Mouse (Mus musculus): Measurements from ENCODE around the gene Lrrc71. TPM values are rescaled to one million over a fixed set of nuclear protein-coding genes. Genes with fewer than 3 reads are reported as not detected.

Lrrc71 gene
- polyA plus RNA-seq, 1 experiment from 2014 or later = 0.32 TPM

DNA sequence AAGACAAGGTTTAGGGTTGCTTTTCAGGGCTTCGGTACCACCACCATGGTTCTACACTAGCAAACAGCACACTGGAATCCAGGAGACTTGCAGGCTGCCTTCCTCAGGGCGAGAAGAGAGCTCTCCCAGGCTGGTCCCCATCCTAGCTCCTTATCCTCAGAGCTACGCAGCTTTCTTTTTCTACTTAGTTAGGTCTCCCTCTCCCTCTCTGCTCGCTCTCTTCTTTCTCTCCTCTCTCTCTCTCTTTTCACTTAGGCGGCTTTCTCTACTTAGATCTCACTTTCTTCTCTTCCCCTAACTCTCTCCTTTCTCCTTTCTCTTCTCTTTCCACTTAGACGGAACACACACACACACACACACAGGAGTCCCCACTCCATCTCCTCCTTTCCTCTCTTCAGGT, 20.0 kb upstream of the Lrrc71 start:
- Histone ChIP-seq H3K9ac (ENCODE audit: low read length) (peak overlapping the region; percentile 73), H3K4me2 (ENCODE audit: low read length) (peak overlapping the region; percentile 70), H3K27ac (replicated peaks in 1 of 2; ENCODE audit: control insufficient read depth in 1 of 2, insufficient read depth in 1 of 2, low read depth in 2 of 2, low read length in 2 of 2) (peak overlapping the region; percentile 67 to 76), H3K36me3 (ENCODE audit: control insufficient read depth, insufficient read depth, low read length) (no peaks in the 10 kb centered on the region), H3K27me3 (ENCODE audit: control insufficient read depth, insufficient read depth, low read length) (peaks cover 20% of the 10 kb centered on the region), H3K4me1 (ENCODE audit: control insufficient read depth in 2 of 2, insufficient read depth in 2 of 2, low read length in 2 of 2) (peaks cover 21 to 30% of the 10 kb centered on the region in 2 experiments), H3K9me3 (ENCODE audit: control insufficient read depth, low read length) (no peaks in the 10 kb centered on the region), H3K4me3 (ENCODE audit: control insufficient read depth in 1 of 2, insufficient read depth in 1 of 2, low read depth in 1 of 2, low read length in 2 of 2) (peak overlapping the region; percentile 49 to 63)
- no peak for ATAC-seq (ENCODE audit: insufficient number of reproducible peaks, insufficient read depth, low FRiP score, low read depth)
- WGBS = 38% methylated on average over 6 of the region's 6 CpGs

DNA sequence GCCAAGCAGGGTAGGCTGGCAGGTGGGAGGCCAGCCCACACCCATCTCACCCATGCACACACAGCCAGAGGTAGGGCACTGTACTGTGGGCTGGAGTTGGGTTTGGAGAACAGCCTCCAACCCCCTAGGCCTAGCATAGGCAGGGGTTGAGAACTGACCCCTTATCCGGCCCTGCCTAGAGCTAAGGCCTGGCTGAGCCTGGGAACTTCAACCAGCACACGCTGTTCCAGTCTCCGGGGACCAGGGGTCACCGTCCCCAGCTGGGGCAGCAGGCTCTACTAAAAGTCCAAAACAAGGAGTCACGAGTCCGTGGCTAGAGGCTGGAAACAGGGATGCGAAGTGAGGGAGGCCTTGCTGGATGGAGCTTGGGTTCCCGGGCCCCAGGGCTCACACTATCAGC, 19.3 kb upstream of the Lrrc71 start:
- H3K9me3 ChIP-seq (ENCODE audit: control insufficient read depth, low read length) = no peaks in the 10 kb centered on the region
- WGBS = 65% methylated on average over 8 of the region's 8 CpGs
- ATAC-seq (ENCODE audit: insufficient number of reproducible peaks, insufficient read depth, low FRiP score, low read depth) = no peak

GRCm38 (mm10) chr3:87766284-87766667, 17.9 kb upstream of the Lrrc71 start:
- peaks cover 25 to 36% of the 10 kb centered on the region in 2 experiments for H3K4me1 ChIP-seq (ENCODE audit: control insufficient read depth in 2 of 2, insufficient read depth in 2 of 2, low read length in 2 of 2)
- no peaks in the 10 kb centered on the region for H3K9me3 ChIP-seq (ENCODE audit: control insufficient read depth, low read length)
- 72% methylated on average over 3 of the region's 3 CpGs for WGBS
- peaks cover 8% of the 10 kb centered on the region for H3K27me3 ChIP-seq (ENCODE audit: control insufficient read depth, insufficient read depth, low read length)
- H3K4me3 ChIP-seq (ENCODE audit: control insufficient read depth in 1 of 2, insufficient read depth in 1 of 2, low read depth in 1 of 2, low read length in 2 of 2) = no peak overlapping the region
- no peak overlapping the region for H3K9ac ChIP-seq (ENCODE audit: low read length)
- no peaks in the 10 kb centered on the region; the same call in 1 of the 2 replicates for H3K36me3 ChIP-seq (ENCODE audit: control insufficient read depth, insufficient read depth, low read length)
- H3K4me2 ChIP-seq (ENCODE audit: low read length) = peak overlapping the region; percentile 60; the same call in 1 of the 2 replicates
- H3K27ac ChIP-seq (replicated peaks in 1 of 2; ENCODE audit: control insufficient read depth in 1 of 2, insufficient read depth in 1 of 2, low read depth in 2 of 2, low read length in 2 of 2) = peak overlapping the region in 1 of 2 experiments; percentile 87; a peak in 1 of 4 replicates
- no peak for ATAC-seq (ENCODE audit: insufficient number of reproducible peaks, insufficient read depth, low FRiP score, low read depth)

More for the DNA sequence above, 19.3 kb upstream of the Lrrc71 start:
- H3K4me1 ChIP-seq (ENCODE audit: control insufficient read depth in 2 of 2, insufficient read depth in 2 of 2, low read length in 2 of 2) = peaks cover 23 to 36% of the 10 kb centered on the region in 2 experiments
- H3K36me3 ChIP-seq (ENCODE audit: control insufficient read depth, insufficient read depth, low read length) = no peaks in the 10 kb centered on the region
- H3K27me3 ChIP-seq (ENCODE audit: control insufficient read depth, insufficient read depth, low read length) = peaks cover 20% of the 10 kb centered on the region
- H3K27ac ChIP-seq (replicated peaks in 1 of 2; ENCODE audit: control insufficient read depth in 1 of 2, insufficient read depth in 1 of 2, low read depth in 2 of 2, low read length in 2 of 2) = peak overlapping the region; percentile 67 to 76; a peak in 3 of 4 replicates
- peak overlapping the region; percentile 49 to 63 for H3K4me3 ChIP-seq (ENCODE audit: control insufficient read depth in 1 of 2, insufficient read depth in 1 of 2, low read depth in 1 of 2, low read length in 2 of 2)
- peak overlapping the region; percentile 70 for H3K4me2 ChIP-seq (ENCODE audit: low read length)
- peak overlapping the region; percentile 73 for H3K9ac ChIP-seq (ENCODE audit: low read length)

DNA sequence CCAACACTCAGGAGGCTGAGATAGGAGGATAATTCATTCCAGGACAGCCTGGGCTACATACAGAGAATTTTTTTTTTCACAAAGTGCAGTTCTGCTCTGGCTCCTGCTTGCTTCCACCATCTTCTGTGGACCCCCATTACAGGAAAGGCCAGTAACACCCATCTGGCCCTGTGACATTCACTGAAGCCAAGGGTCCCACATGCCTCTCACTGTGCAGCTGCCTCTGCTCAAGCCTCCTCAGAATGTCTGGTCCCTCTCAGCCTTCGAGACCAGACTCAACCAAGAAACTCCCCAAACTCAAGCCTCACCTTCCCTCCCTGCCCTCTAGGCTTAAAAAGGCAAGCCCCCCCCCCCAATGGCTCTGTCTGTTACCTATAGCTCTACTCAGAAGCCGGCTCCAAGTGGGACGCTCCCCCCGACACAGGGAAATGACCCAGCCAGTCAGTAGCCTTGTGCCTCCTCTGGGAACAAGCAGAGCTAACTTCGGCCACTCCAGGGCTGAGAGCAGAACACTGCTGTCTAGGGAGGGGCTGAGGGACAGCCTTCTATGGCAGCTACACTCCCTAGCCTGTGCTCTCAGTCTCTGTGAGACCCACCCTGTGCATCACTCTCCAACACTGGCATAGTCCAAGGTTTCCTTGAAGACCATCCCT, 17.3 kb upstream of the Lrrc71 start:
- Histone ChIP-seq H3K4me2 (ENCODE audit: low read length) (peak overlapping the region; percentile 60), H3K4me3 (ENCODE audit: control insufficient read depth in 1 of 2, insufficient read depth in 1 of 2, low read depth in 1 of 2, low read length in 2 of 2) (no peak overlapping the region), H3K9me3 (ENCODE audit: control insufficient read depth, low read length) (no peaks in the 10 kb centered on the region), H3K4me1 (ENCODE audit: control insufficient read depth in 2 of 2, insufficient read depth in 2 of 2, low read length in 2 of 2) (peaks cover 25 to 36% of the 10 kb centered on the region in 2 experiments), H3K9ac (ENCODE audit: low read length) (peak overlapping the region; percentile 44), H3K27me3 (ENCODE audit: control insufficient read depth, insufficient read depth, low read length) (peaks cover 3% of the 10 kb centered on the region), H3K36me3 (ENCODE audit: control insufficient read depth, insufficient read depth, low read length) (no peaks in the 10 kb centered on the region; the same call in 1 of the 2 replicates), H3K27ac (replicated peaks in 1 of 2; ENCODE audit: control insufficient read depth in 1 of 2, insufficient read depth in 1 of 2, low read depth in 2 of 2, low read length in 2 of 2) (peak overlapping the region; percentile 84 to 87)
- ATAC-seq (ENCODE audit: insufficient number of reproducible peaks, insufficient read depth, low FRiP score, low read depth) = no peak
- WGBS = 58% methylated on average over 5 of the region's 5 CpGs

- peak overlapping the region; percentile 84 to 87 for H3K27ac ChIP-seq (replicated peaks in 1 of 2; ENCODE audit: control insufficient read depth in 1 of 2, insufficient read depth in 1 of 2, low read depth in 2 of 2, low read length in 2 of 2)
- ATAC-seq (ENCODE audit: insufficient number of reproducible peaks, insufficient read depth, low FRiP score, low read depth) = peak; percentile 41
- H3K4me2 ChIP-seq (ENCODE audit: low read length) = peak overlapping the region; percentile 60
- no peaks in the 10 kb centered on the region for H3K9me3 ChIP-seq (ENCODE audit: control insufficient read depth, low read length)
- peak overlapping the region; percentile 44 for H3K9ac ChIP-seq (ENCODE audit: low read length)
- no peaks in the 10 kb centered on the region; the same call in 1 of the 2 replicates for H3K36me3 ChIP-seq (ENCODE audit: control insufficient read depth, insufficient read depth, low read length)
- H3K4me3 ChIP-seq (ENCODE audit: control insufficient read depth in 1 of 2, insufficient read depth in 1 of 2, low read depth in 1 of 2, low read length in 2 of 2) = peak overlapping the region; percentile 11 to 14; a peak in 3 of 4 replicates
- H3K27me3 ChIP-seq (ENCODE audit: control insufficient read depth, insufficient read depth, low read length) = no peaks in the 10 kb centered on the region; the same call in 1 of the 2 replicates
- H3K4me1 ChIP-seq (ENCODE audit: control insufficient read depth in 2 of 2, insufficient read depth in 2 of 2, low read length in 2 of 2) = peaks cover 25 to 36% of the 10 kb centered on the region in 2 experiments
- 16% methylated on average over 10 of the region's 10 CpGs for WGBS
These were observed 16.7 kb upstream of the Lrrc71 start for GRCm38 (mm10) chr3:87765091-87765490.

- ATAC-seq (ENCODE audit: insufficient number of reproducible peaks, insufficient read depth, low FRiP score, low read depth) = no peak
- Histone ChIP-seq H3K9me3 (ENCODE audit: control insufficient read depth, low read length) (no peaks in the 10 kb centered on the region), H3K27ac (replicated peaks in 1 of 2; ENCODE audit: control insufficient read depth in 1 of 2, insufficient read depth in 1 of 2, low read depth in 2 of 2, low read length in 2 of 2) (peak overlapping the region; percentile 84 to 87), H3K4me1 (ENCODE audit: control insufficient read depth in 2 of 2, insufficient read depth in 2 of 2, low read length in 2 of 2) (peaks cover 25 to 36% of the 10 kb centered on the region in 2 experiments), H3K9ac (ENCODE audit: low read length) (peak overlapping the region; percentile 54), H3K27me3 (ENCODE audit: control insufficient read depth, insufficient read depth, low read length) (no peaks in the 10 kb centered on the region; the same call in 1 of the 2 replicates), H3K4me3 (ENCODE audit: control insufficient read depth in 1 of 2, insufficient read depth in 1 of 2, low read depth in 1 of 2, low read length in 2 of 2) (peak overlapping the region; percentile 11 to 14), H3K4me2 (ENCODE audit: low read length) (peak overlapping the region; percentile 60), H3K36me3 (ENCODE audit: control insufficient read depth, insufficient read depth, low read length) (peaks cover under 1% of the 10 kb centered on the region; the same call in 1 of the 2 replicates)
- 21% methylated on average over 10 of the region's 10 CpGs for WGBS
These were observed 16.1 kb upstream of the Lrrc71 start for GRCm38 (mm10) chr3:87764506-87764905.

- ATAC-seq (ENCODE audit: insufficient number of reproducible peaks, insufficient read depth, low FRiP score, low read depth) = peak; percentile 58
- peak overlapping the region; percentile 11 to 19; a peak in 2 of 4 replicates for H3K4me3 ChIP-seq (ENCODE audit: control insufficient read depth in 1 of 2, insufficient read depth in 1 of 2, low read depth in 1 of 2, low read length in 2 of 2)
- H3K9ac ChIP-seq (ENCODE audit: low read length) = peak overlapping the region; percentile 54
- no peaks in the 10 kb centered on the region for H3K9me3 ChIP-seq (ENCODE audit: control insufficient read depth, low read length)
- 19% methylated on average over 15 of the region's 15 CpGs for WGBS
- peaks cover 6% of the 10 kb centered on the region; the same call in 1 of the 2 replicates for H3K36me3 ChIP-seq (ENCODE audit: control insufficient read depth, insufficient read depth, low read length)
- H3K27ac ChIP-seq (replicated peaks in 1 of 2; ENCODE audit: control insufficient read depth in 1 of 2, insufficient read depth in 1 of 2, low read depth in 2 of 2, low read length in 2 of 2) = peak overlapping the region; percentile 84 to 87
- no peaks in the 10 kb centered on the region; the same call in 1 of the 2 replicates for H3K27me3 ChIP-seq (ENCODE audit: control insufficient read depth, insufficient read depth, low read length)
- peak overlapping the region; percentile 60 for H3K4me2 ChIP-seq (ENCODE audit: low read length)
- peaks cover 25 to 36% of the 10 kb centered on the region in 2 experiments for H3K4me1 ChIP-seq (ENCODE audit: control insufficient read depth in 2 of 2, insufficient read depth in 2 of 2, low read length in 2 of 2)
These were observed 15.4 kb upstream of the Lrrc71 start for GRCm38 (mm10) chr3:87763683-87764289.
